Mouse (Mus musculus) hindbrain, postnatal 0 days (tissue): ENCODE measurements around the gene Itsn2. TPM values are rescaled to one million over a fixed set of nuclear protein-coding genes. Genes with fewer than 3 reads are reported as not detected.
A peak's percentile ranks its signal among the peaks of the same experiment; 100 is the strongest.

Source experiments
- ATAC-seq: fragments of 200-750 bp; cut with Nextera tagmentation; 2 replicates; pipeline ENCODE4 v1.8.0; 2017; ENCODE audit warnings: mild to moderate bottlenecking, moderate TSS enrichment, moderate library complexity
- DNase-seq: peaks from one replicate; pipeline ENCODE4 v3.0.0-alpha.2; 2015; ENCODE audit warnings: low spot score
- H3K27ac ChIP-seq: fragments of 300-500 bp; sonication (generic); 2 replicates; pipeline ENCODE4 v1.5.1; 2014; ENCODE audit warnings: mild to moderate bottlenecking
- H3K27me3 ChIP-seq: fragments of 300-500 bp; sonication (generic); 2 replicates; pipeline ENCODE4 v1.6.1; 2014; ENCODE audit warnings: low read length, mixed read lengths; ENCODE audit not compliant: insufficient read depth
- H3K36me3 ChIP-seq: fragments of 300-500 bp; sonication (generic); 2 replicates; pipeline ENCODE4 v1.6.1; 2014; ENCODE audit warnings: low read length, mixed read lengths; ENCODE audit not compliant: insufficient read depth
- H3K4me1 ChIP-seq: fragments of 300-500 bp; sonication (generic); 2 replicates; pipeline ENCODE4 v1.6.1; 2014; ENCODE audit warnings: antibody characterized with exemption, low read length, mixed read lengths; ENCODE audit not compliant: insufficient read depth
- H3K4me2 ChIP-seq: fragments of 300-500 bp; sonication (generic); 2 replicates; pipeline ENCODE4 v1.6.1; 2014; ENCODE audit warnings: low read depth, mild to moderate bottlenecking, low read length, moderate library complexity, mixed read lengths
- H3K4me3 ChIP-seq: fragments of 300-500 bp; sonication (generic); 2 replicates; pipeline ENCODE4 v1.5.1; 2014; ENCODE audit warnings: low read length
- H3K9ac ChIP-seq: fragments of 300-500 bp; sonication (generic); replicated peaks from 2 replicates; pipeline ENCODE4 v1.6.1; 2014; ENCODE audit warnings: mild to moderate bottlenecking, low read length, moderate library complexity, mixed read lengths
- H3K9me3 ChIP-seq: fragments of 300-500 bp; sonication (generic); 2 replicates; pipeline ENCODE4 v1.6.1; 2016; ENCODE audit warnings: low read length, mixed read lengths
- CTCF ChIP-seq: IDR thresholded peaks from 2 replicates; pipeline ENCODE4 v1.5.1; 2016; ENCODE audit warnings: antibody characterized with exemption, control low read depth, low read depth
- WGBS: fragments of 180-500 bp; shearing (Covaris S2); extraction: QIAGEN DNeasy Blood & Tissue Kit; methylation state at CpG from one replicate; pipeline ENCODE4 v1.1.7; 2014; 5-methylcytosine and 5-hydroxymethylcytosine counted together
- polyA plus RNA-seq: library from polyadenylated mRNA; unstranded; fragments of >200 nt; fragmentation: Nextera tagmentation; extraction: Ambion mirVana; gene quantifications from 2 replicates; pipeline ENCODE4 v1.2.1, GENCODE M21; 2015
- total RNA-seq: library from RNA; depleted of rRNA; stranded (reverse); fragments of >200 nt; gene quantifications from 2 replicates; pipeline ENCODE4 v1.2.3, GENCODE M21; 2014

Gene Itsn2
- total and polyA plus RNA-seq, 2 experiments from 2014 or later: 19.9 to 27.7 TPM

- H3K9ac ChIP-seq: no peak overlapping the region
- DNase-seq (no peak), ATAC-seq (no peak)
- no peaks in the 10 kb centered on the region for H3K27me3 ChIP-seq
- H3K4me1 ChIP-seq: no peaks in the 10 kb centered on the region
- WGBS: 90% methylated on average over 14 of the region's 14 CpGs
- H3K9me3 ChIP-seq: no peaks in the 10 kb centered on the region
- no peak overlapping the region for H3K4me2 ChIP-seq
- H3K4me3 ChIP-seq: no peak overlapping the region
- TF ChIP-seq CTCF: no peak
- H3K36me3 ChIP-seq: peaks cover 25% of the 10 kb centered on the region
- H3K27ac ChIP-seq: no peak overlapping the region
Observed at GRCm38 (mm10) chr12:4707488-4708017, 115.1 kb downstream of the Itsn2 start.

- no peak overlapping the region for H3K4me3 ChIP-seq
- 70% methylated on average over 4 of the region's 4 CpGs for WGBS
- H3K36me3 ChIP-seq: peaks cover 30% of the 10 kb centered on the region
- no peaks in the 10 kb centered on the region for H3K9me3 ChIP-seq
- no peaks in the 10 kb centered on the region for H3K4me1 ChIP-seq
- no peak overlapping the region for H3K4me2 ChIP-seq
- DNase-seq (no peak), ATAC-seq (0 out of 2 replicates have a peak, but pooled peaks have one; percentile 37)
- H3K27ac ChIP-seq: no peak overlapping the region
- no peaks in the 10 kb centered on the region for H3K27me3 ChIP-seq
- no peak overlapping the region for H3K9ac ChIP-seq
- no peak for TF ChIP-seq CTCF
Observed at GRCm38 (mm10) chr12:4708296-4708695, 115.9 kb downstream of the Itsn2 start.

GRCm38 (mm10) chr12:4708881-4709604 lies 116.6 kb downstream of the Itsn2 start:
- 62% methylated on average over 6 of the region's 8 CpGs for WGBS
- no peak overlapping the region for H3K4me2 ChIP-seq
- H3K36me3 ChIP-seq: peaks cover 30% of the 10 kb centered on the region
- ATAC-seq (peak; percentile 89), DNase-seq (peak; percentile 62)
- TF ChIP-seq CTCF: no peak
- no peak overlapping the region for H3K4me3 ChIP-seq
- no peak overlapping the region for H3K27ac ChIP-seq
- no peaks in the 10 kb centered on the region for H3K9me3 ChIP-seq
- H3K27me3 ChIP-seq: no peaks in the 10 kb centered on the region
- no peak overlapping the region for H3K9ac ChIP-seq
- no peaks in the 10 kb centered on the region for H3K4me1 ChIP-seq

GRCm38 (mm10) chr12:4709926-4710325 lies 117.5 kb downstream of the Itsn2 start:
- H3K27ac ChIP-seq: no peak overlapping the region
- H3K27me3 ChIP-seq: no peaks in the 10 kb centered on the region
- TF ChIP-seq CTCF: no peak
- no peak for DNase-seq
- no peak for ATAC-seq
- peaks cover 30% of the 10 kb centered on the region for H3K36me3 ChIP-seq
- H3K9ac ChIP-seq: no peak overlapping the region
- no peak overlapping the region for H3K4me3 ChIP-seq
- H3K9me3 ChIP-seq: no peaks in the 10 kb centered on the region
- 82% methylated on average over 7 of the region's 7 CpGs for WGBS
- H3K4me1 ChIP-seq: no peaks in the 10 kb centered on the region
- H3K4me2 ChIP-seq: no peak overlapping the region

GRCm38 (mm10) chr12:4713361-4713760 lies 120.9 kb downstream of the Itsn2 start:
- H3K9ac ChIP-seq: no peak overlapping the region
- no peak overlapping the region for H3K27ac ChIP-seq
- H3K9me3 ChIP-seq: no peaks in the 10 kb centered on the region
- no peaks in the 10 kb centered on the region for H3K4me1 ChIP-seq
- ATAC-seq (no peak), DNase-seq (no peak)
- 82% methylated on average over 4 of the region's 4 CpGs for WGBS
- H3K27me3 ChIP-seq: no peaks in the 10 kb centered on the region
- peaks cover 19% of the 10 kb centered on the region for H3K36me3 ChIP-seq
- no peak overlapping the region for H3K4me2 ChIP-seq
- TF ChIP-seq CTCF: no peak
- H3K4me3 ChIP-seq: no peak overlapping the region

GRCm38 (mm10) chr12:4715606-4716005 lies 123.2 kb downstream of the Itsn2 start:
- no peak overlapping the region for H3K4me3 ChIP-seq
- no peak for ATAC-seq
- no peak overlapping the region for H3K27ac ChIP-seq
- no peaks in the 10 kb centered on the region for H3K4me1 ChIP-seq
- no peaks in the 10 kb centered on the region for H3K27me3 ChIP-seq
- DNase-seq: no peak
- no peak for TF ChIP-seq CTCF
- H3K4me2 ChIP-seq: no peak overlapping the region
- no peaks in the 10 kb centered on the region for H3K9me3 ChIP-seq
- H3K36me3 ChIP-seq: peaks cover 12% of the 10 kb centered on the region
- WGBS: 84% methylated on average over 10 of the region's 10 CpGs
- no peak overlapping the region for H3K9ac ChIP-seq

GRCm38 (mm10) chr12:4717417-4717816 lies 125.0 kb downstream of the Itsn2 start:
- no peak overlapping the region for H3K9ac ChIP-seq
- ATAC-seq (no peak), DNase-seq (no peak)

More at GRCm38 (mm10) chr12:4717417-4717816, 125.0 kb downstream of the Itsn2 start:
- no peaks in the 10 kb centered on the region for H3K27me3 ChIP-seq
- WGBS: 10% methylated on average over 7 of the region's 7 CpGs
- no peak overlapping the region for H3K4me3 ChIP-seq
- no peak for TF ChIP-seq CTCF
- no peaks in the 10 kb centered on the region for H3K4me1 ChIP-seq
- H3K9me3 ChIP-seq: no peaks in the 10 kb centered on the region
- no peak overlapping the region for H3K27ac ChIP-seq
- H3K4me2 ChIP-seq: no peak overlapping the region
- peaks cover 6% of the 10 kb centered on the region for H3K36me3 ChIP-seq
